Mouse (Mus musculus) thymus, adult 18-20 months (tissue): Measurements from ENCODE around the gene Ankrd54.

ENCODE experiments used
- DNase-seq, 2 experiments: peaks; one replicate each; pipeline ENCODE4 v3.0.0; 2022; ENCODE audit warnings: mixed read lengths in 2 of 2

Ankrd54 gene

GRCm38 (mm10) chr15:79074913-79075532, 12.3 kb upstream of the Ankrd54 start, which contains the start of gene Eif3l:
Gene Eif3l, plus strand, starts transcription at chr15:79075179.
- DNase-seq, result peak; percentile 76 to 78

- DNase-seq, result no peak
These were observed 11.8 kb upstream of the Ankrd54 start for GRCm38 (mm10) chr15:79074446-79074845.

DNA sequence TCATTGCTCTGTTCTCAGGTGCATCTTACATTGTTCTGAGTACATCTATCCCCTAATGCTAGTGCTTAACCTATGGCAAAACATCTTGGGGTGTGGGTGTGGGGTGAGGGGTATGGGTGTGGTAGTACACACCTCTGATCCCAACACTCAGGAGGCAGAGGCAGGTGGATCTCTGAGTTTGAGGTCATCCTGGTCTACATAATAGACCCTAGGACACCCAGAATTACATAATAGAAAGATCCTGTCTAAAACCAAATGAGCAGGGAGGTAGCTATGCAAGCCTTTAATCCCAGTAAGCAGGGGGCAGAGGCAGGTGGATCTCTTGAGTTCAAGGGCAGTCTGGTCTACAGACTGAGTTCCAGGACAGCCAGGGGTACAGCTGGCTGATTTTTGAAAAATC, 11.1 kb upstream of the Ankrd54 start:
- no peak for DNase-seq

- DNase-seq, result no peak
These were observed 8.7 kb upstream of the Ankrd54 start for GRCm38 (mm10) chr15:79071117-79072039.

GRCm38 (mm10) chr15:79068416-79068815, 5.7 kb upstream of the Ankrd54 start:
- no peak for DNase-seq

DNA sequence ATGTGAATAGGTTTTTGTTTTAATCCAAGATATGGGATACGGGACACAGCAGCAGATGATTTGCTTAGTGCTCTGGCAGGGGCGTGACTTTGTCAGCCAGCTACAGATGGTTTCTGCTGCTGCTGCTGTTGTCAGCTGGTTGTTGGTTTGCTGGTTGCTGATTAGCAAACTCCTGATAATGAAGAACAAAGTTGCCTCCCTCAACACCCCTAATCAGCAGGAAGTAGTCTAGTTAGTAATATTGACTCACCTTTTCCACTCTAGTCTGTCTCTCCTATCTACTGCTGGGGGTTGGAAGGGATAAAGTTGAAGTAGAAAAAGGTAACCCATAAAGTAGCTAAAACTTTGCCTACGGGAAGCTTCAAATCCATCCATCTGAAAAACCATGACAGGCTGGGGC, 4.9 kb upstream of the Ankrd54 start:
- DNase-seq, result no peak

DNA sequence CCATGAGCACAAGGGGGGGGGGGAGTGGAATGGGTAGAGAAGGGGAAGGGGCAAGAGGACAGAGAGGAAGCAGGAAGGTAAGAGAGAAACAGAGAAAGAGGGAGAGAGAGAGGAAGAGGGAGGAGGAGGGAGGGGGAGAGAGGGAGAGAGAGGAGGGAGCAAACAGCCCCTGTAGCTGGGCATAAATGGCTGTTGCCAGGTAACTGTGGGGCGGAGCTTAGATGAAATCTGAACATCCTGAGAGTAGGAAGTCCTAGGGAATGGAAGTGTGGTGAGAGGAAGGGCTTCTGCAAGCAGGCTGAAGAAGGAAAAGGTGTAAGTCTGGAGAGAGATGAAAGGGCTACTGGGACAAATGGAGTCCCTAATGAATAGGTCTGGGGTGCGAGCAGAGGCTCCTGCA, 3.6 kb upstream of the Ankrd54 start:
- no peak for DNase-seq

GRCm38 (mm10) chr15:79065086-79065770, 2.5 kb upstream of the Ankrd54 start:
- no peak for DNase-seq

GRCm38 (mm10) chr15:79063160-79063740, 557 bp upstream of the Ankrd54 start:
- no peak for DNase-seq

DNA sequence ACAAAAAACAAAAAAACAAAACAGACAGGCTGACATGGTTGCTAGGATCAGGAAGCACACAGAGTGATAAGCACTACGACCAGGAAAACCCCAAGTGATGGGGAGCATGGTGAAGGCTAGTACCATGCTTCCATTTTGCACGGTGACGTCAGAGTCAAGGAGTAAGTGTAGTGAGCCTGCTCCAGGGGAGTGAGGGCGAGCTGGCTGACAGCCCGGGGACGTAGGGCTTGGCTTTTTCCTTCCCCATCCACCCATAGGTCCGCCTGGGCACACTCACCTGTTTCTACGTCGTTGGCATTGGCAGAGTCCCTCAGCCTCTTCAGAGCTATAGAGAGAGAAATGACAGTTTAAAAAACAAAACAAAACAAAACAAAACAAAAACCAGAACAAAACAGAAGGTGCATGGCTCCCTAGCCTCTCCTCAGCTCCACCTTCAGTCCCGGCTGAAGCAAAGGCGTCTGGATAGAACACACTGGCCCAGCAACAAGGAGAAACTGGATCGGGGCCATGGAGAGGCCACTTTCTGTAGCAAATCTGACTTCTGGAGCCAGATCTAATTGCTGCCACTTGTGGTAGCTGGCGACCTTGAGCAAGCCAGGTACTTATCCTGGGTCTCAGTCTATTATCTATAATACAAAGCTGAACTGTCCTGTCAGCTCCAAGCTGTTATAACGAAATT, 1.7 kb downstream of the Ankrd54 start:
- no peak for DNase-seq

GRCm38 (mm10) chr15:79057850-79058249, 4.8 kb downstream of the Ankrd54 start:
- no peak for DNase-seq

- DNase-seq, result no peak
These were observed 6.1 kb downstream of the Ankrd54 start for GRCm38 (mm10) chr15:79056601-79057000.

DNA sequence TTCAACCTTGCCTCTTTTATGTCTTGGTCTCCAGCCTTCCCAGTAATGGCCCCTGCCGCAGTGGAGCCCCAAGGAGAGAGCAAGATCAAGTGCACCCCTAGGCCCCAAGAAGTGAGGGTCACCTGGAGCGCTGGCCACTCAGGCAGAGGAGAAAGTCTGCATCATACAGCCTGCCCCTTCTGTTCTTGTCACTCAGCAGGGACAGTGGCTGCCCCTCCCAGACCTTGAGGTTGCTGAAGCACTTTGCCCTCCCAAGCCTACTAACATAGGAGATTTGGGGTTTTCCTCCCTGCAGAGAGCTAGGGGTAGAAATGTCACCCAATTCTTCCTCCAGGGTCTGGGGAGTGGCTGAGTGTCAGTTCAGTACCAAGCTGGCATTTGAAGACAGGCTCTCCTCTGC, 10.3 kb downstream of the Ankrd54 start:
- no peak for DNase-seq

DNA sequence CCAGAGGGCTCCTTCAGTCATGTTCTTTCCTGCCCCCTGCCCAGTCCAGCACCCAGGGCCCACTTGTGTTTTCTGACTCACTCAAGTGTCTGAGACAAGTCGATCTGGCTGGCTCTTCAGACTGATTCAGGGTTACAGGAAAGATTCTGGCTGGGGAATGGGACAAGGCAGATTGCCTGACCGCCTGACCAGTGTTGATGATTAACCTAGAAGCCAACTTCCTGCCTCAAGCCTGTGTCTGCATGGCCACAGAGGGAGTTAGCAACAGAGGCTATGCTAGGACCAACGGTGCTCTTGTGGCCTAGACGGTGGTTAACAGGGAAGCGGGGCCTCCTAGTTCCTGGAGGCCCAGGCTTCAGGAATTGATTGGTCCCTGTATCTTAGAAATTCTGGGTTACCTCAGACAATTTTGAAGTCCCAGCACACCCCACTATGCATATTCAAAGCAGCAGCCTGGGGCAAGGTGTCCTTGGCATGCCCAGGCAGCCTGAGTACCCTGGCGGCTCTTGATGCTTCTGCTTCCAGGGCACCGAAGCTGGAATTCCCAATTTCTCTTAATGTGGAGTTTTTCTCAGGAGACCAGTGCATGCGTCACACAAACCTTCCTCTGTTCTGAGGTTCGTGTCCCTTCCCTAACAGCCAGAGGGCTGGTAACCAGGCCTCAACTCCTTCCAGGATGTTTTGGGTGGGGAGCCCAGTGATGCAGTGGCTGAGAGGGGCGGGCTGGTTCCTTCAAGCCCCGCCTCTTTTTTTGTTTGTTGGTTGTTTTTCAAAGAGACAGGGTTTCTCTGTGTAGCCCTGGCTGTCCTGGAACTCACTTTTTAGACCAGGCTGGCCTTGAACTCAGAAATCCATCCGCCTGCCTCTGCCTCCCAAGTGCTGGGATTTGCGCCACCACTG, 11.0 kb downstream of the Ankrd54 start:
- DNase-seq, result no peak

GRCm38 (mm10) chr15:79050964-79051363, 11.7 kb downstream of the Ankrd54 start:
- no peak for DNase-seq

DNA sequence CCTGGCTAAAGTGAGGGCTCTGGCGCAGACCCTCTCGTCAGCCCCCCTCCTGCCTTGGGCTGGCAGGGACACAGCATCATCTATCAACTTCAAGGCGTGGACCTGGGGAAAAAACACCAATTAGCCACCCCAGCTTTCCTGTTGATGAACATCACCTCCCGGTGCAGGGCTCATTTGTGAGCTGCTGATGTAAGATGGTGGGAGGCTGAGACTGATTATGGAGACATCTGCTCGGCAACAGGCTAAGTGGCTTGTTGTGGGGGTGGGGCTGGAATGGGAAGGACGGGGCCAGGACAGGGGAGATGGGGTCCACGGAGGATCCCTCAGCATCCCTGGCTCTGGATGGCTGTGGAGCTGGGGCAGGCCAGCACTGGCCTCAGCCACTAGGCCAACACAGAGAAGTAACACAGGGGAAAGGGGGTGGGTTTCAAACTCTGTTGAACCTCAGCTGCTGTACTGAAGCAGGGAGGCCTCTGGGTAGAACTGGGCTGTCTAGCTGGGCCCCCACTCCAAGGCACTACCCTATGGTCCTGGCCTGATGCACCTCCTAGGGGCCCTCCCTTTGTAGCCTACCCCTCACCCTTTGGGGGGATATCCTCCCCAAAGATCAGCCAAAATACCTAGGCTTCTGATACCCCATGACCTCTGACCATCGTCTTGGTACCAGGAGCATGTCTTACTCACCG, 12.4 kb downstream of the Ankrd54 start:
- DNase-seq, result no peak

- no peak for DNase-seq
These were observed 14.5 kb downstream of the Ankrd54 start for GRCm38 (mm10) chr15:79048186-79048585.

DNA sequence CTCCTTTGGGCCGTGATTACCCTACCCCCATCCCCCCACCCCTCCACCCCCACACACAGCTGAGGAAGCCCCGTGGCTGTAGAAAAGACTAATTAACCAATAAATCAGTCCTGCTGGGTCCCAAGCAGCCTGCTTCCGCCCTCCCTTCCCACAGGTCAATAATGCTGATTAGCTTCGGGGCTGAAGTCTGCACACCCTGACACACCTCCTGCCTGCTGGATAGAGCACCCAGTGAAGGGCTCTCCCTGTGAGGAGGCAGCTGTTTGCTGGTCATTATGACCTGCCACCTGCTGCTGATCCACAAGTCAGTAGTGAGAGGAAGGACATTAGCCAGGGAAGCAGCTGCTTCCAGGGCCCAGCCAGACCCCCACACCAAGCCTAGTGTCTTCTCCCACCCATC, 17.9 kb downstream of the Ankrd54 start:
- DNase-seq, result no peak

DNA sequence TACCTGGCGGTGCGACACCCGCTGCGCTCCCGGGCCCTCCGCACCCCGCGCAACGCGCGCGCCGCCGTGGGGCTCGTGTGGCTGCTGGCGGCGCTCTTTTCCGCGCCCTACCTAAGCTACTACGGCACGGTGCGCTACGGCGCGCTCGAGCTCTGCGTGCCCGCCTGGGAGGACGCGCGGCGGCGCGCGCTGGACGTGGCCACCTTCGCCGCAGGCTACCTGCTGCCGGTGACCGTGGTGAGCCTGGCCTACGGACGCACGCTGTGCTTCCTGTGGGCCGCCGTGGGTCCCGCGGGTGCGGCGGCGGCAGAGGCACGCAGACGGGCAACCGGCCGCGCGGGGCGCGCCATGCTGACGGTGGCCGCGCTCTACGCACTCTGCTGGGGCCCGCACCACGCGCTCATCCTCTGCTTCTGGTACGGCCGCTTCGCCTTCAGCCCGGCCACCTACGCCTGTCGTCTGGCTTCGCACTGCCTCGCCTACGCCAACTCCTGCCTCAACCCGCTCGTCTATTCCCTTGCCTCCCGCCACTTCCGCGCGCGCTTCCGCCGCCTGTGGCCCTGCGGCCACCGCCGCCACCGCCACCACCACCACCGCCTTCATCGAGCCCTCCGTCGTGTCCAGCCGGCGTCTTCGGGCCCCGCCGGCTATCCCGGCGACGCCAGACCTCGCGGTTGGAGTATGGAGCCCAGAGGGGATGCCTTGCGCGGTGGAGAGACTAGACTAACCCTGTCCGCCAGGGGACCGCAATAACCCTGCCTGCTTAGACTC, 19.8 kb downstream of the Ankrd54 start:
- no peak for DNase-seq

DNA sequence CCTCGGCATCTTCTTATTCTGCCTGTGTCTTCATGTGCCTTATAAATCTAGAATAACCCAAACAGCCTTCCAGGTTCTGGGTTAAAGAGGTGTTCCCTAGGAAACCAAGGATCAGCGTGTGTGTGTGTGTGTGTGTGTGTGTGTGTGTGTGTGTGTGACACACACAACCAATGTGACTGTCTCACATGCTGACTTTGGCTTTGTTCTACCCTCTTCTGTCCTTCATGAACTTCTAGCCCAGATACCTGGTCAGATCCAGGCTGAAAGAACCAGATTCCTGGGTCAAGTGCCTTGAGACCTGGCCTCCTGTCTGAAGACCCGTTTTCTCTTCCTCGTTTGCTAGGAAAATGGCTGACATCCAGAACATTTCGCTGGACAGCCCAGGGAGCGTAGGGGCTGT, 21.1 kb downstream of the Ankrd54 start, which contains the start of gene Galr3:
Gene Galr3 (plus strand): TSS at position 301 of the 400 bp plus-strand sequence.
- no peak for DNase-seq
